Mouse (Mus musculus) small intestine, adult 2 months (tissue): ENCODE measurements around the gene Tnnt3. TPM values are rescaled to one million over a fixed set of nuclear protein-coding genes. Genes with fewer than 3 reads are reported as not detected.

ENCODE experiments used
- H3K27ac ChIP-seq: fragments of 200-500 bp; 2 replicates; pipeline ENCODE4 v1.5.1; 2012; ENCODE audit warnings: low read depth, low read length, control low read depth, inconsistent platforms; ENCODE audit not compliant: insufficient read depth
- H3K27me3 ChIP-seq: fragments of 200-500 bp; 2 replicates; pipeline ENCODE4 v1.6.1; 2012; ENCODE audit warnings: mild to moderate bottlenecking, moderate library complexity, low read length, inconsistent platforms; ENCODE audit not compliant: control insufficient read depth, insufficient read depth
- H3K36me3 ChIP-seq: fragments of 200-500 bp; 2 replicates; pipeline ENCODE4 v1.6.1; 2012; ENCODE audit warnings: mild to moderate bottlenecking, low read length, control low read depth, inconsistent platforms; ENCODE audit not compliant: control insufficient read depth, insufficient read depth
- H3K4me1 ChIP-seq: fragments of 200-500 bp; 2 replicates; pipeline ENCODE4 v1.6.1; 2012; ENCODE audit warnings: low read length, inconsistent platforms, mixed read lengths; ENCODE audit not compliant: control insufficient read depth, insufficient read depth, insufficient read length
- H3K4me3 ChIP-seq: fragments of 200-500 bp; 2 replicates; pipeline ENCODE4 v1.5.1; 2012; ENCODE audit warnings: low read depth, mild to moderate bottlenecking, control low read depth, inconsistent platforms, low read length, moderate library complexity
- CTCF ChIP-seq: fragments of 200-500 bp; IDR thresholded peaks from 2 replicates; pipeline ENCODE4 v1.5.1; 2012; ENCODE audit warnings: low read depth, mild to moderate bottlenecking, control low read depth, inconsistent platforms, low read length, moderate library complexity, mixed read lengths; ENCODE audit not compliant: insufficient replicate concordance, insufficient read length; ENCODE audit errors: extremely low read depth
- POLR2A ChIP-seq: fragments of 200-500 bp; IDR thresholded peaks from 2 replicates; pipeline ENCODE4 v1.6.1; 2012; ENCODE audit warnings: low read depth, mild to moderate bottlenecking, control low read depth, inconsistent platforms, low read length, moderate library complexity
- WGBS: fragments of 180-500 bp; shearing (Covaris S2); methylation state at CpG from one replicate; pipeline ENCODE4 v1.1.7; 2018; 5-methylcytosine and 5-hydroxymethylcytosine counted together
- polyA plus RNA-seq: library from polyadenylated mRNA; depleted of rRNA; stranded (reverse); fragments of >200 nt; gene quantifications from 2 replicates; pipeline ENCODE4 v1.2.3, GENCODE M21; 2012

Gene Tnnt3
- polyA plus RNA-seq, 1 experiment: not detected

- TF ChIP-seq CTCF (no peak), POLR2A (no peak)
- Histone ChIP-seq H3K27me3 (0 out of 2 replicates have a peak, but pooled peaks cover 3% of the 10 kb centered on the region), H3K4me3 (no peak overlapping the region), H3K36me3 (no peaks in the 10 kb centered on the region), H3K4me1 (no peaks in the 10 kb centered on the region), H3K27ac (no peak overlapping the region)
- 14% methylated on average over 3 of the region's 3 CpGs for WGBS
Measured at GRCm38 (mm10) chr7:142517531-142517930, 18.9 kb downstream of the Tnnt3 start.

GRCm38 (mm10) chr7:142520331-142520730, 21.7 kb downstream of the Tnnt3 start:
- Histone ChIP-seq H3K27ac (no peak overlapping the region), H3K27me3 (peaks cover 5% of the 10 kb centered on the region; the same call in 1 of the 2 replicates), H3K4me3 (no peak overlapping the region), H3K4me1 (no peaks in the 10 kb centered on the region), H3K36me3 (no peaks in the 10 kb centered on the region)
- WGBS: 71% methylated on average over 4 of the region's 4 CpGs
- no peak for TF ChIP-seq CTCF
- no peak for TF ChIP-seq POLR2A

GRCm38 (mm10) chr7:142522352-142522751, 23.7 kb downstream of the Tnnt3 start:
- H3K36me3 ChIP-seq: no peaks in the 10 kb centered on the region
- TF ChIP-seq CTCF: peak; percentile 63; the same call in 1 of the 2 replicates
- TF ChIP-seq POLR2A: no peak
- H3K4me3 ChIP-seq: no peak overlapping the region
- no peaks in the 10 kb centered on the region for H3K4me1 ChIP-seq
- WGBS: 26% methylated on average over 4 of the region's 4 CpGs
- H3K27ac ChIP-seq: no peak overlapping the region
- H3K27me3 ChIP-seq: peaks cover 6% of the 10 kb centered on the region; the same call in 1 of the 2 replicates

- H3K27me3 ChIP-seq: peaks cover 7% of the 10 kb centered on the region; the same call in 1 of the 2 replicates
- no peaks in the 10 kb centered on the region for H3K4me1 ChIP-seq
- no peak overlapping the region for H3K4me3 ChIP-seq
- no peak overlapping the region for H3K27ac ChIP-seq
- H3K36me3 ChIP-seq: no peaks in the 10 kb centered on the region
- 69% methylated on average over 17 of the region's 17 CpGs for WGBS
- TF ChIP-seq CTCF (no peak), POLR2A (no peak)
Measured at GRCm38 (mm10) chr7:142523200-142523990, 24.8 kb downstream of the Tnnt3 start.

GRCm38 (mm10) chr7:142525342-142526178, 26.9 kb downstream of the Tnnt3 start:
- no peaks in the 10 kb centered on the region for H3K36me3 ChIP-seq
- no peak overlapping the region for H3K4me3 ChIP-seq
- H3K4me1 ChIP-seq: no peaks in the 10 kb centered on the region
- TF ChIP-seq POLR2A (no peak), CTCF (no peak)
- WGBS: 64% methylated on average over 13 of the region's 13 CpGs
- peaks cover 14% of the 10 kb centered on the region for H3K27me3 ChIP-seq
- H3K27ac ChIP-seq: no peak overlapping the region

GRCm38 (mm10) chr7:142529350-142529749, 30.7 kb downstream of the Tnnt3 start:
- Histone ChIP-seq H3K4me1 (peaks cover 10% of the 10 kb centered on the region), H3K4me3 (no peak overlapping the region), H3K36me3 (no peaks in the 10 kb centered on the region), H3K27me3 (peaks cover 11% of the 10 kb centered on the region), H3K27ac (no peak overlapping the region)
- TF ChIP-seq CTCF: no peak
- no peak for TF ChIP-seq POLR2A
- WGBS: 32% methylated on average over 10 of the region's 10 CpGs

- Histone ChIP-seq H3K27ac (no peak overlapping the region), H3K4me3 (no peak overlapping the region), H3K36me3 (no peaks in the 10 kb centered on the region), H3K4me1 (peaks cover 21% of the 10 kb centered on the region), H3K27me3 (peaks cover 8% of the 10 kb centered on the region)
- 90% methylated on average over 4 of the region's 4 CpGs for WGBS
- TF ChIP-seq CTCF: no peak
- TF ChIP-seq POLR2A: no peak
Measured at GRCm38 (mm10) chr7:142531973-142532521, 33.4 kb downstream of the Tnnt3 start.
